Mouse (Mus musculus) E14TG2a.4 (cell line): ENCODE measurements at regions not wholly inside any gene's neighbourhood (a gene's known extent, or its start where the extent isn't known, plus 50 kb on each side); places are given as distances from the start of the nearest gene placed in this dataset.

ENCODE experiments used
- CTCF ChIP-seq: conservative IDR thresholded peaks from 2 replicates; pipeline ENCODE4 v1.5.1; 2014; ENCODE audit warnings: low read length
- NANOG ChIP-seq: IDR thresholded peaks from 2 replicates; pipeline ENCODE4 v1.6.1; 2014; ENCODE audit warnings: borderline replicate concordance, low read length, mixed read lengths

GRCm38 (mm10) chr15:50942429-50942828 is 2942.3 kb upstream of the Gm7489 start:
- no peak for TF ChIP-seq CTCF
- TF ChIP-seq NANOG = no peak
